Mouse (Mus musculus): ENCODE data around the gene Capn7.
A peak's percentile ranks its signal among the peaks of the same experiment; 100 is the strongest.

Gene Capn7

GRCm38 (mm10) chr14:31397353-31397752, 60.9 kb downstream of the Capn7 start:
- DNase-seq: no peak

- DNase-seq: peak in 1 of 2 experiments; percentile 47
These were observed 61.6 kb downstream of the Capn7 start for GRCm38 (mm10) chr14:31397791-31398595.

GRCm38 (mm10) chr14:31398819-31399218, 62.4 kb downstream of the Capn7 start:
- DNase-seq: no peak

GRCm38 (mm10) chr14:31399271-31399670, 62.8 kb downstream of the Capn7 start:
- DNase-seq: no peak

GRCm38 (mm10) chr14:31400246-31400645, 63.8 kb downstream of the Capn7 start:
- DNase-seq: no peak

GRCm38 (mm10) chr14:31400896-31401295, 64.5 kb downstream of the Capn7 start:
- DNase-seq: no peak

- no peak for DNase-seq
These were observed 65.5 kb downstream of the Capn7 start for GRCm38 (mm10) chr14:31401918-31402427.

- DNase-seq: no peak
These were observed 66.3 kb downstream of the Capn7 start for GRCm38 (mm10) chr14:31402693-31403092.

GRCm38 (mm10) chr14:31403556-31403955, 67.1 kb downstream of the Capn7 start:
- peak in 1 of 2 experiments; percentile 56 for DNase-seq

GRCm38 (mm10) chr14:31403995-31404394, 67.6 kb downstream of the Capn7 start:
- DNase-seq: no peak

GRCm38 (mm10) chr14:31404663-31405062, 68.2 kb downstream of the Capn7 start:
- DNase-seq: no peak

GRCm38 (mm10) chr14:31405652-31406051, 69.2 kb downstream of the Capn7 start:
- DNase-seq: peak in 1 of 2 experiments; percentile 45

- peak; percentile 72 to 89 for DNase-seq
These were observed 69.8 kb downstream of the Capn7 start for GRCm38 (mm10) chr14:31406154-31406810.

- peak in 1 of 2 experiments; percentile 32 for DNase-seq
These were observed 70.8 kb downstream of the Capn7 start for GRCm38 (mm10) chr14:31407208-31407607.

- DNase-seq: no peak
These were observed 71.6 kb downstream of the Capn7 start for GRCm38 (mm10) chr14:31407911-31408604.

- no peak for DNase-seq
These were observed 72.2 kb downstream of the Capn7 start for GRCm38 (mm10) chr14:31408666-31409065.

- DNase-seq: no peak
These were observed 73.8 kb downstream of the Capn7 start for GRCm38 (mm10) chr14:31410123-31410724.

- peak in 1 of 2 experiments; percentile 39 for DNase-seq
These were observed 74.3 kb downstream of the Capn7 start for GRCm38 (mm10) chr14:31410737-31411136.

GRCm38 (mm10) chr14:31412651-31413056, 76.2 kb downstream of the Capn7 start:
- DNase-seq: peak; percentile 52 to 62

- no peak for DNase-seq
These were observed 77.1 kb downstream of the Capn7 start for GRCm38 (mm10) chr14:31413475-31414086.

GRCm38 (mm10) chr14:31414235-31414966, 78.0 kb downstream of the Capn7 start:
- no peak for DNase-seq

- no peak for DNase-seq
These were observed 78.5 kb downstream of the Capn7 start for GRCm38 (mm10) chr14:31414967-31415376.

All from cerebellum, postnatal 14 days (tissue).